Mouse (Mus musculus) neural tube, embryonic 12.5 days (tissue): ENCODE results near the gene Nlrp4f. TPM values are rescaled to one million over a fixed set of nuclear protein-coding genes. Genes with fewer than 3 reads are reported as not detected.

Source experiments
- ATAC-seq: fragments of 200-750 bp; cut with Nextera tagmentation; 2 replicates; pipeline ENCODE4 v1.8.0; 2017; ENCODE audit warnings: low read depth, mild to moderate bottlenecking, moderate TSS enrichment, moderate library complexity; ENCODE audit not compliant: low FRiP score
- H3K27ac ChIP-seq: fragments of 300-500 bp; sonication (generic); 2 replicates; pipeline ENCODE4 v1.5.1; 2016
- H3K27me3 ChIP-seq: fragments of 300-500 bp; sonication (generic); replicated peaks from 2 replicates; pipeline ENCODE4 v1.6.1; 2016; ENCODE audit warnings: mild to moderate bottlenecking
- H3K36me3 ChIP-seq: fragments of 300-500 bp; sonication (generic); 2 replicates; pipeline ENCODE4 v1.6.1; 2016; ENCODE audit warnings: mild to moderate bottlenecking
- H3K4me1 ChIP-seq: fragments of 300-500 bp; sonication (generic); 2 replicates; pipeline ENCODE4 v1.6.1; 2016
- H3K4me2 ChIP-seq: fragments of 300-500 bp; sonication (generic); replicated peaks from 2 replicates; pipeline ENCODE4 v1.6.1; 2016; ENCODE audit warnings: mild to moderate bottlenecking
- H3K4me3 ChIP-seq: fragments of 300-500 bp; sonication (generic); 2 replicates; pipeline ENCODE4 v1.5.1; 2016
- H3K9ac ChIP-seq: fragments of 300-500 bp; sonication (generic); 2 replicates; pipeline ENCODE4 v1.6.1; 2016; ENCODE audit warnings: mild to moderate bottlenecking
- H3K9me3 ChIP-seq: fragments of 300-500 bp; sonication (generic); 2 replicates; pipeline ENCODE4 v1.6.1; 2016; ENCODE audit warnings: mild to moderate bottlenecking
- WGBS: fragments of 180-500 bp; shearing (Covaris S2); methylation state at CpG from one replicate; pipeline ENCODE4 v1.1.7; 2016; 5-methylcytosine and 5-hydroxymethylcytosine counted together
- polyA plus RNA-seq: library from polyadenylated mRNA; unstranded; fragments of >200 nt; fragmentation: Nextera tagmentation; extraction: Ambion mirVana; gene quantifications from 2 replicates; pipeline ENCODE4 v1.2.1, GENCODE M21; 2016

Gene Nlrp4f
- polyA plus RNA-seq, 1 experiment from 2014 or later = 0.10 TPM

DNA sequence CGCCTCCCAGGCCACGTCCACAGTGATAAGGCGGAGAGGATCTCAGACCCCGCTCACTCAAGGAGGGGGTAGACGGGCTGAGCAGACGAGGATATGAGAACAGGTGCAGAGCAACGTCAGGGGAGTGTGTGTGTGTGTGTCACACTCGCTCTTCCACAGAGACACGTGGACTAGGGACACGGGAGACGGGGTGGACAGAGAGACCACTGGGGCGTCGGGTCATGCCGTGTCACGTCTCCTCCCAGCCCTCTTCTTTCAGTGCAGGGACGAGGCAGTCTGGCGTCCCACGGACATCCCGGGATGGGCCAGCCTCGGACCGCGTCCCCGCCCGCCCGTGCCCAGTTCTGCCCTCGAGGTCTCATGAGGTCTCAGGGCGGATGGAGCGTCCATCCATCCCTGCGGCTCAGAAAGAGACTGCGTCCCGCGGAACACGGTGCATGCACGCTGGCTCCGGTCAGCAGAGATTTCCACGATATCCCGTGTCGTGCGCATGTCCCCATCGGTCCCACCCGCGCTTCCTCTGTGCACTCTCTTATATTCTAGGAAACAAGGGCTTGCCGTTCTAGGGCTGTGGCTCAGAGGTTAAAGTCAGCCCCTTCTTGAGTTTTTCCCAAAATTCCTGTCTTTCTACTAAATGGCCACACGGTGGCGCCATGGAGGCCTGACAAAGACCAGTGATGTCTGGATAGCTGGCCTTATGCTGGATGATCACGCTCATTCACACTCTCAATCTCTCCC lies 29.9 kb downstream of the Nlrp4f start:
- Histone ChIP-seq H3K4me2 (peak overlapping the region; percentile 60), H3K9ac (peak overlapping the region; percentile 55), H3K27ac (no peak overlapping the region), H3K36me3 (no peaks in the 10 kb centered on the region), H3K4me3 (peak overlapping the region; percentile 26; the same call in 1 of the 2 replicates), H3K4me1 (no peaks in the 10 kb centered on the region), H3K9me3 (no peaks in the 10 kb centered on the region), H3K27me3 (no peaks in the 10 kb centered on the region)
- ATAC-seq = peak; percentile 80
- 23% methylated on average over 45 of the region's 46 CpGs for WGBS

DNA sequence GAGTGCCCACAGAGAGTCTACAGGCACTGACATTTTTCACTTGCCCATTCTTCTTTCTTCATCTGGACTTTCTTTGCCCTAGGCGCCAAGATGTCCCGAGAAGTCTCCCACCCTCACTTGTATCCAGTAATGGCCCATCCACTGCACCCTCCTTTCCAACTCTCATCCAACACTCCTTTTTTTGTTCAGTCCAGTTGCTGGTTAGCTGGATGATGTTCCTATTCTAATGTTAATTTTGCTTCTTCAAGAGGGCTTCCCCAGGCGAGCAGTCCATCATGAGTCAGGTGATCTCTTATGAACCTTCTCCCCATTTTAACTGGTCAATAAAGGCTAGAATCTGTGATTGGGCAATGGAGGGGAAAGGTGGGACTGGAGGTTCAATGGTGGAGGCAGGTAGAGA lies 31.7 kb downstream of the Nlrp4f start:
- Histone ChIP-seq H3K9ac (no peak overlapping the region), H3K36me3 (no peaks in the 10 kb centered on the region), H3K4me3 (no peak overlapping the region), H3K27ac (no peak overlapping the region), H3K27me3 (no peaks in the 10 kb centered on the region), H3K4me2 (no peak overlapping the region), H3K4me1 (no peaks in the 10 kb centered on the region), H3K9me3 (no peaks in the 10 kb centered on the region)
- ATAC-seq = no peak
- WGBS = 79% methylated on average over 3 of the region's 3 CpGs

DNA sequence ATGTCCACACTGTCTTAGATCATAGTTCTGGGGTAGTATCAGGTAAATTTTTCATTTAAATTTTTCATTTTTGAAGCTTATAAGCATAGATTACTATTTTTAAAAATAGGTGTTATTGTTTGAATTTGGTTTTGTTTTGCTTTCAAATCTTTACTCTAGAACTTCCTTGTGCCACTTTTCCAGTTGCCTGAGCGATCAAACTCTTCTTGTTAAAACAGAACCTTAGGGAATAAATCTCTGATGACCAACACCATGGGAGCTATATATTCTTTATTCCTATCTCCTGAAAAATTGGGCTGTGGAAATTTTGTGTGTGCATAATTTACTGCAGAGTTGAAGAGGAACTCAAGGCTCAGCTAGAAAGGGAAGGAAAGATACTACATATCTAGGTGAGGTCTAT lies 55.8 kb downstream of the Nlrp4f start, which contains the start of gene Olfr466:
Gene Olfr466 (plus strand): TSS at position 301 of the 400 bp plus-strand sequence.
- no peak for ATAC-seq
- 74% methylated on average over 1 of the region's 1 CpGs for WGBS
- Histone ChIP-seq H3K4me3 (no peak within 1 kb of the TSS), H3K9ac (no peak within 1 kb of the TSS), H3K9me3 (no peaks in the 10 kb centered on the region), H3K4me2 (no peak within 1 kb of the TSS), H3K36me3 (no peaks in the 10 kb centered on the region), H3K4me1 (no peaks in the 10 kb centered on the region), H3K27me3 (no peaks in the 10 kb centered on the region), H3K27ac (no peak within 1 kb of the TSS)

DNA sequence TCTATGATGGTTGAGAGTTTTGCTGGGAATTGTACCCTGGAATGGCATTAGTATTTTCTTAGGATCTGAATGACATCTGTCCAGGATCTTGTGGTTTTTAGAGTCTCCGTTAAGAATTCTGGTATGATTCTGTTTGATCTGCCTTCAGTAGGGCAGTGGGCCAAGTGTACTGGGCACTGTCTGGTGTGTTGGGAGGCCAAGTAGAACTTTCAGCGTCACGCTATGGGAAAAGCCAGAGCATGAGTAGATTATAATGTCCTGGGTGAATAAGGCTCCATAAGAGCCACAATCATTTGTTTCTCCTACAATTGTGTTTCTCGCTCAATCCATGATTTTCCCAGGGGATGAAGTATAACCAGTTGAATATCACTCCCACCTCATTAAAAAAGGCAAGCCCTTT lies 68.0 kb downstream of the Nlrp4f start, which contains the start of gene Olfr465-ps1:
Gene Olfr465-ps1 (plus strand): TSS at position 301 of the 400 bp plus-strand sequence.
- Histone ChIP-seq H3K27ac (no peak within 1 kb of the TSS), H3K36me3 (no peaks in the 10 kb centered on the region), H3K4me1 (no peaks in the 10 kb centered on the region), H3K27me3 (no peaks in the 10 kb centered on the region), H3K9ac (no peak within 1 kb of the TSS), H3K4me2 (no peak within 1 kb of the TSS), H3K9me3 (no peaks in the 10 kb centered on the region; the same call in 1 of the 2 replicates), H3K4me3 (no peak within 1 kb of the TSS)
- no peak for ATAC-seq
- 86% methylated on average over 4 of the region's 4 CpGs for WGBS

Other genes starting within 250 kb of the Nlrp4f start
- 0.05 TPM in 1 of 2 replicates, not detected in the other for gene Spata31d1c, start 172.9 kb downstream of the Nlrp4f start, polyA plus RNA-seq
- gene Prss47, start 153.2 kb downstream of the Nlrp4f start, polyA plus RNA-seq = not detected in 2 replicates
- gene Mfsd14b, start 93.0 kb downstream of the Nlrp4f start, polyA plus RNA-seq = 38.4 and 41.7 TPM in 2 replicates
- gene Olfr465-ps1, start 67.9 kb downstream of the Nlrp4f start, polyA plus RNA-seq = not detected in 2 replicates
- not detected in 2 replicates for gene Olfr466, start 55.7 kb downstream of the Nlrp4f start, polyA plus RNA-seq
- not detected in 2 replicates for gene Gm10775, start 53.6 kb upstream of the Nlrp4f start, polyA plus RNA-seq
- gene Zfp369, start 72.8 kb upstream of the Nlrp4f start, polyA plus RNA-seq = 17.9 and 21.2 TPM in 2 replicates